Mouse (Mus musculus) neural tube, embryonic 13.5 days (tissue): ENCODE data around the gene Rnf166. TPM values are rescaled to one million over a fixed set of nuclear protein-coding genes. Genes with fewer than 3 reads are reported as not detected.

Experiments used
- ATAC-seq: fragments of 200-750 bp; cut with Nextera tagmentation; 2 replicates; pipeline ENCODE4 v1.8.0; 2017; ENCODE audit warnings: low read depth, mild to moderate bottlenecking, moderate TSS enrichment, moderate library complexity
- H3K27ac ChIP-seq: fragments of 300-500 bp; sonication (generic); replicated peaks from 2 replicates; pipeline ENCODE4 v1.5.1; 2015; ENCODE audit warnings: moderate library complexity, mild to moderate bottlenecking, inconsistent platforms
- H3K27me3 ChIP-seq: fragments of 300-500 bp; sonication (generic); 2 replicates; pipeline ENCODE4 v1.6.1; 2015; ENCODE audit warnings: mild to moderate bottlenecking, inconsistent platforms
- H3K36me3 ChIP-seq: fragments of 300-500 bp; sonication (generic); 2 replicates; pipeline ENCODE4 v1.6.1; 2015; ENCODE audit warnings: mild to moderate bottlenecking, inconsistent platforms
- H3K4me1 ChIP-seq: fragments of 300-500 bp; sonication (generic); replicated peaks from 2 replicates; pipeline ENCODE4 v1.6.1; 2015; ENCODE audit warnings: inconsistent platforms
- H3K4me2 ChIP-seq: fragments of 300-500 bp; sonication (generic); 2 replicates; pipeline ENCODE4 v1.6.1; 2015; ENCODE audit warnings: inconsistent platforms, mild to moderate bottlenecking, moderate library complexity
- H3K4me3 ChIP-seq: fragments of 300-500 bp; sonication (generic); 2 replicates; pipeline ENCODE4 v1.5.1; 2015; ENCODE audit warnings: mild to moderate bottlenecking, inconsistent platforms
- H3K9ac ChIP-seq: fragments of 300-500 bp; sonication (generic); 2 replicates; pipeline ENCODE4 v1.6.1; 2015; ENCODE audit warnings: moderate library complexity, mild to moderate bottlenecking, inconsistent platforms
- H3K9me3 ChIP-seq: fragments of 300-500 bp; sonication (generic); 2 replicates; pipeline ENCODE4 v1.6.1; 2016; ENCODE audit warnings: inconsistent platforms
- WGBS: fragments of 180-500 bp; shearing (Covaris S2); methylation state at CpG from one replicate; pipeline ENCODE4 v1.1.7; 2015; 5-methylcytosine and 5-hydroxymethylcytosine counted together
- microRNA-seq: library from miRNA; unstranded; fragments of <30 nt; microRNA quantifications from one replicate; pipeline ENCODE4, GENCODE M21; 2016
- polyA plus RNA-seq: library from polyadenylated mRNA; unstranded; fragments of >200 nt; fragmentation: Nextera tagmentation; extraction: Ambion mirVana; gene quantifications from 2 replicates; pipeline ENCODE4 v1.2.1, GENCODE M21; 2015

The Rnf166 gene
- polyA plus RNA-seq, 1 experiment from 2014 or later = 36.8 TPM

- H3K4me3 ChIP-seq = no peak overlapping the region
- ATAC-seq = no peak
These were observed 55.8 kb downstream of the Rnf166 start for GRCm38 (mm10) chr8:122419881-122420555.

More at GRCm38 (mm10) chr8:122419881-122420555, 55.8 kb downstream of the Rnf166 start:
- Histone ChIP-seq H3K27me3 (no peaks in the 10 kb centered on the region), H3K9me3 (no peaks in the 10 kb centered on the region), H3K4me1 (no peaks in the 10 kb centered on the region), H3K9ac (no peak overlapping the region), H3K36me3 (peaks cover 40% of the 10 kb centered on the region), H3K4me2 (no peak overlapping the region), H3K27ac (no peak overlapping the region)
- 72% methylated on average over 9 of the region's 9 CpGs for WGBS

Small RNAs within 50 kb of the gene (microRNA-seq; reads per million reads assigned to microRNA genes)
- not detected for gene Gm24366

Other genes with a start within 250 kb of the Rnf166 start
- 0.83 and 0.89 TPM in 2 replicates for gene Zfpm1, start 193.9 kb downstream of the Rnf166 start, polyA plus RNA-seq
- gene Trhr2, start 115.3 kb downstream of the Rnf166 start, polyA plus RNA-seq = not detected in 2 replicates
- 37.0 and 43.6 TPM in 2 replicates for gene Zc3h18, start 99.5 kb downstream of the Rnf166 start, polyA plus RNA-seq
- gene Il17c, start 54.0 kb downstream of the Rnf166 start, polyA plus RNA-seq = not detected in 2 replicates
- 46.6 and 51.4 TPM in 2 replicates for gene Cyba, start 43.1 kb downstream of the Rnf166 start, polyA plus RNA-seq
- 46.6 and 53.8 TPM in 2 replicates for gene Mvd, start 32.6 kb downstream of the Rnf166 start, polyA plus RNA-seq
- gene Snai3, start 15.3 kb downstream of the Rnf166 start, polyA plus RNA-seq = 0.15 TPM in 1 of 2 replicates, not detected in the other
- 57.4 and 63.7 TPM in 2 replicates for gene Ctu2, start 79 bp upstream of the Rnf166 start, polyA plus RNA-seq
- 3.2 and 6.2 TPM in 2 replicates for gene Piezo1, start 75.3 kb upstream of the Rnf166 start, polyA plus RNA-seq
- 7.3 and 9.2 TPM in 2 replicates for gene Cdt1, start 92.0 kb upstream of the Rnf166 start, polyA plus RNA-seq
- 133 and 161 TPM in 2 replicates for gene Aprt, start 100.8 kb upstream of the Rnf166 start, polyA plus RNA-seq
- 5.5 and 6.5 TPM in 2 replicates for gene Galns, start 135.4 kb upstream of the Rnf166 start, polyA plus RNA-seq
- gene Trappc2l, start 135.6 kb upstream of the Rnf166 start, polyA plus RNA-seq = 84.7 and 101 TPM in 2 replicates
- gene Pabpn1l, start 146.7 kb upstream of the Rnf166 start, polyA plus RNA-seq = not detected in 2 replicates
- gene Cbfa2t3, start 223.0 kb upstream of the Rnf166 start, polyA plus RNA-seq = 21.2 and 22.2 TPM in 2 replicates